Mouse (Mus musculus) kidney, adult 11 months (tissue): ENCODE data around the gene Hat1.

Experiments used
- DNase-seq: peaks from one replicate; pipeline ENCODE4 v3.0.0; 2022

Hat1 gene

GRCm38 (mm10) chr2:71466861-71467450 lies 78.2 kb downstream of the Hat1 start:
- no peak for DNase-seq

DNA sequence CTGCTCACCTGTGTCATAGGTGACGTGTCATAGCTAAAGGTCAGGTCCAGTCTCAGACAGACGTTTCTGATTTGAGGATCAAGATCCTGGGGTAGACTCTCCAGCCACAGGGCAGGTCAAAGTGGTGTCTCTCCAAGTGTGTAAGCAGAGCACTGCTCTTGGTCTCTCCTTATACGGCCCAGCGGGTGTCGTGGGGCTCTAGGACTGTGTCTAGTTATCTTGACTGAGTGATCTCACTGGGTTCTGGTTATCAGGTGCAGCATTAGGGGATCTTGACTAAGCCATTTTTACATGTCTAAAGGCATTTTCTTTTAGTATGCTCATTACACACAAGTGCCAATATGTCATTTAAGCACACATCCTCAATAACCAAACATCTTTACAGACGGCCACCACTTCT lies 82.3 kb downstream of the Hat1 start:
- no peak for DNase-seq

DNA sequence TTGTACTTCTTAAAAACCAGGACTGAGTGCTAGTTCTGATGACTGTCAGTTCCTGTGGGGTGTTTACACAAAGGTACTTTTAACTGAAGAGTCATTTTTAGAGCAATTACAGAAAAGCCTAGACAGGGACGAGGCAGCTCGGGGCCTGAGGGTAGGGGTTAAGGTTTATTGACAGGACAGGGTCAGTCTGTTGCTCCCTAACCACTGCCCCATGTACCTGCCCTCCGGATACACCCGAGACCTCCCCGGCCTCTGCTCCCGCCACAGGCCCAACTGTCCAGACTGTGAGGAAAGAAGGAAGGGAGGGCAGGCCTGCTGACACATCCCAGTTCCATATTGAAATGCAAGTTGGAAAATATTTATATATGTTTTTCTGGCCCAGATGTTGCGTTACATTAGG lies 85.1 kb downstream of the Hat1 start:
- no peak for DNase-seq

- no peak for DNase-seq
Measured at GRCm38 (mm10) chr2:71474345-71474744, 85.6 kb downstream of the Hat1 start.

- no peak for DNase-seq
Measured at GRCm38 (mm10) chr2:71475311-71475710, 86.6 kb downstream of the Hat1 start.

- DNase-seq = no peak
Measured at GRCm38 (mm10) chr2:71475760-71476159, 87.0 kb downstream of the Hat1 start.

GRCm38 (mm10) chr2:71477787-71478186 lies 89.0 kb downstream of the Hat1 start:
- no peak for DNase-seq

- no peak for DNase-seq
Measured at GRCm38 (mm10) chr2:71479917-71480316, 91.2 kb downstream of the Hat1 start.

DNA sequence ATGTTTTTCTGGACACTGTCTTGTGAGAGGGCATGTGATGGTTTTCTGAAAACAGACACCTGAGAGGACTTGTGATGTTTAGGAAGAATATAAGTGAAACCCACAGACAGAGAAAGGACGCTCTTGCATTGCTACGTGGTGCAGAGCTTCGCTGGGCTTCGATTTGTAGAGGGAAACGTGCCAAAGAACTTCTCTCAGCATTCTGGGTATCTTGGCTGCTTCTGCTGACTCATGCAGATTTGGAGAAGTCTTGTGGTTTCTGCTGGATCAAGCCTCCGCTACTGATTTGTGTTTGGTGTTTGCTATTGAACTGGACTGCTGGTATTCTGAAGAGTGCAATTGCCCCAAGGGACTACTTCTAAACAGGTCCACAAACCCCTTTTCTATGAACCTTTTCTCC lies 93.1 kb downstream of the Hat1 start:
- no peak for DNase-seq

DNA sequence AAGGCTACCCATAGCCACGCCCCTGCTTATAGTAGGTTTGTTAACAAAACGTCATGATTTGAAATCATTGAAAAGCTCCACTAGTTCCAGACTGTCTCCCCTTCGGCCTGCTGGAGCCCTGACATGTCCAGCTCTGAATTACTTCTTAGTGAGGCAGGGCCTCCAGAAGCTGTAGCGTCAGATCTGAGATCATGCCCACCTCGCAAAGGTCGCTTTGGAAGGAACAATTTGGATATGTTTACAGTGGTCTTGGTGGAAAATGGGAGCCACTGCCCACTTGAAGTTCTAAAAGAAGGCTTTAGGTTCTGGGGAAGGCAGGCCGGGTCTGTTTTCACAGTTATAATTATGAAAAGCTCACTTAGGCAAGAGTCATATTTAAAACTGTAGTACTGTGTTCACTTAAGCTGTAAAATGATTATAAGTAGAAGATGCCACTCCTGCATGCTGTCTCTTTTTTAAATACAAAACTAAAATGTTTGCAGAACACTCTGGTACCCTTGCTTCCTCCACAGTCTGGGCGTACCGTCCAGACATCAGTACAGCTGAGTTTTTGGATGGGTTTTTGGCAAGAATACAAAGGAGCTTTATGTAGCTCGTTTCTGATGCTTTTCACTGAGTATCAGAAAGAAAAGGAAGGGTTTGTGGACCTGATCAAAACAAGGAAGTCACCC lies 94.4 kb downstream of the Hat1 start:
- no peak for DNase-seq

DNA sequence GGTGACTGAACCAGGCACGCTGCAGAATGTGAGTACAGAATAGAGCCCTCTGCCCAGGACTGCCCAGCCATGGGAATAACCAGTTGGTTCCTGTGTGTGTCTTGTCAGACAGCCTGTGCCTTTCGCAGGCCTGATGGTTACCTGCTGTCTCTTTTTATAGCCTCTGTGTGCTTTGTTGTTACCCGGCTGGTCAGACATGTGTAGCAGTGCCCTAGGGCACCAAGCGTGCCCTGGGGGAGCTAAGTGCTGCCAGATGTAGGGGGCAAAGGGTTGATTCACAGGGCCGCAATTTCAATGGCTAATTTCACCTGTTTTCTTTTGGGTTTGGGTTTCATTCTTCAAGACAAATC lies 94.9 kb downstream of the Hat1 start:
- DNase-seq = no peak
